Mouse (Mus musculus) lung, embryonic 16.5 days (tissue): ENCODE measurements around the gene Pacs2. TPM values are rescaled to one million over a fixed set of nuclear protein-coding genes. Genes with fewer than 3 reads are reported as not detected.

ENCODE experiments used
- ATAC-seq: fragments of 200-750 bp; cut with Nextera tagmentation; 2 replicates; pipeline ENCODE4 v1.8.0; 2017; ENCODE audit warnings: low read depth, mild to moderate bottlenecking, moderate library complexity
- H3K27ac ChIP-seq: fragments of 300-500 bp; sonication (generic); 2 replicates; pipeline ENCODE4 v1.5.1; 2014; ENCODE audit warnings: mild to moderate bottlenecking, control low read depth, low read length
- H3K27me3 ChIP-seq: fragments of 300-500 bp; sonication (generic); 2 replicates; pipeline ENCODE4 v1.6.1; 2014; ENCODE audit warnings: low read depth, low read length, mixed read lengths; ENCODE audit not compliant: control insufficient read depth, insufficient read depth
- H3K36me3 ChIP-seq: fragments of 300-500 bp; sonication (generic); 2 replicates; pipeline ENCODE4 v1.6.1; 2014; ENCODE audit warnings: low read length; ENCODE audit not compliant: control insufficient read depth, insufficient read depth
- H3K4me1 ChIP-seq: fragments of 300-500 bp; sonication (generic); replicated peaks from 2 replicates; pipeline ENCODE4 v1.6.1; 2014; ENCODE audit warnings: low read length, mixed read lengths; ENCODE audit not compliant: control insufficient read depth, insufficient read depth
- H3K4me2 ChIP-seq: fragments of 300-500 bp; sonication (generic); 2 replicates; pipeline ENCODE4 v1.6.1; 2014; ENCODE audit warnings: low read depth, low read length, control low read depth
- H3K4me3 ChIP-seq: fragments of 300-500 bp; sonication (generic); 2 replicates; pipeline ENCODE4 v1.5.1; 2014; ENCODE audit warnings: mild to moderate bottlenecking, low read length, control low read depth
- H3K9ac ChIP-seq: fragments of 300-500 bp; sonication (generic); 2 replicates; pipeline ENCODE4 v1.6.1; 2014; ENCODE audit warnings: low read length, control low read depth
- H3K9me3 ChIP-seq: fragments of 300-500 bp; sonication (generic); 2 replicates; pipeline ENCODE4 v1.6.1; 2016; ENCODE audit warnings: low read length; ENCODE audit not compliant: control insufficient read depth
- WGBS: fragments of 180-500 bp; shearing (Covaris S2); extraction: QIAGEN DNeasy Blood & Tissue Kit; methylation state at CpG from one replicate; pipeline ENCODE4 v1.1.7; 2014; 5-methylcytosine and 5-hydroxymethylcytosine counted together
- polyA plus RNA-seq: library from polyadenylated mRNA; unstranded; fragments of >200 nt; fragmentation: Nextera tagmentation; extraction: Ambion mirVana; gene quantifications from 2 replicates; pipeline ENCODE4 v1.2.1, GENCODE M21; 2015

Pacs2 gene
- polyA plus RNA-seq, 1 experiment from 2014 or later = 12.2 TPM

GRCm38 (mm10) chr12:113088026-113088425 lies 73.7 kb downstream of the Pacs2 start:
- no peaks in the 10 kb centered on the region for H3K27me3 ChIP-seq
- no peaks in the 10 kb centered on the region for H3K36me3 ChIP-seq
- no peaks in the 10 kb centered on the region for H3K4me1 ChIP-seq
- H3K9ac ChIP-seq = no peak overlapping the region
- no peak overlapping the region for H3K4me2 ChIP-seq
- ATAC-seq = no peak
- H3K9me3 ChIP-seq = no peaks in the 10 kb centered on the region
- WGBS = 30% methylated on average over 4 of the region's 4 CpGs
- H3K27ac ChIP-seq = no peak overlapping the region
- H3K4me3 ChIP-seq = no peak overlapping the region

GRCm38 (mm10) chr12:113089107-113089506 lies 74.8 kb downstream of the Pacs2 start:
- no peak for ATAC-seq
- H3K36me3 ChIP-seq = no peaks in the 10 kb centered on the region
- no peak overlapping the region for H3K9ac ChIP-seq
- WGBS = 84% methylated on average over 6 of the region's 6 CpGs
- H3K4me1 ChIP-seq = no peaks in the 10 kb centered on the region
- H3K27ac ChIP-seq = no peak overlapping the region
- no peaks in the 10 kb centered on the region for H3K27me3 ChIP-seq
- H3K9me3 ChIP-seq = no peaks in the 10 kb centered on the region
- H3K4me3 ChIP-seq = no peak overlapping the region
- no peak overlapping the region for H3K4me2 ChIP-seq

GRCm38 (mm10) chr12:113090053-113090452 lies 75.7 kb downstream of the Pacs2 start:
- no peak overlapping the region for H3K4me2 ChIP-seq
- no peaks in the 10 kb centered on the region for H3K4me1 ChIP-seq
- H3K27me3 ChIP-seq = no peaks in the 10 kb centered on the region
- no peaks in the 10 kb centered on the region for H3K9me3 ChIP-seq
- no peak overlapping the region for H3K4me3 ChIP-seq
- ATAC-seq = no peak
- H3K9ac ChIP-seq = no peak overlapping the region
- H3K36me3 ChIP-seq = no peaks in the 10 kb centered on the region
- 79% methylated on average over 17 of the region's 17 CpGs for WGBS
- no peak overlapping the region for H3K27ac ChIP-seq

- H3K4me3 ChIP-seq = no peak overlapping the region
- peaks cover 29% of the 10 kb centered on the region for H3K4me1 ChIP-seq
- no peak overlapping the region for H3K4me2 ChIP-seq
- no peaks in the 10 kb centered on the region for H3K27me3 ChIP-seq
- 78% methylated on average over 5 of the region's 5 CpGs for WGBS
- peak overlapping the region; percentile 99; the same call in 1 of the 2 replicates for H3K9ac ChIP-seq
- no peaks in the 10 kb centered on the region for H3K9me3 ChIP-seq
- 0 out of 2 replicates have a peak, but pooled peaks have one; percentile 3 for ATAC-seq
- H3K27ac ChIP-seq = no peak overlapping the region
- H3K36me3 ChIP-seq = no peaks in the 10 kb centered on the region
Measured at GRCm38 (mm10) chr12:113097040-113097439, 82.7 kb downstream of the Pacs2 start.

GRCm38 (mm10) chr12:113097749-113098281 lies 83.5 kb downstream of the Pacs2 start, which contains the start of gene Mta1:
TSS of gene Mta1 (plus strand) at chr12:113098278.
- no peaks in the 10 kb centered on the region for H3K36me3 ChIP-seq
- peak; percentile 83 for ATAC-seq
- peak within 1 kb of the TSS; percentile 99 for H3K4me3 ChIP-seq
- H3K27ac ChIP-seq = peak within 1 kb of the TSS; percentile 63
- WGBS = 2% methylated on average over 18 of the region's 53 CpGs
- peak within 1 kb of the TSS; percentile 99 for H3K9ac ChIP-seq
- H3K27me3 ChIP-seq = no peaks in the 10 kb centered on the region
- H3K4me1 ChIP-seq = peaks cover 29% of the 10 kb centered on the region
- H3K4me2 ChIP-seq = peak within 1 kb of the TSS; percentile 93
- H3K9me3 ChIP-seq = no peaks in the 10 kb centered on the region

- Histone ChIP-seq H3K4me2 (peak overlapping the region; percentile 88), H3K27ac (peak overlapping the region; percentile 63), H3K4me1 (peaks cover 29% of the 10 kb centered on the region), H3K9me3 (no peaks in the 10 kb centered on the region), H3K4me3 (peak overlapping the region; percentile 99), H3K27me3 (no peaks in the 10 kb centered on the region), H3K36me3 (no peaks in the 10 kb centered on the region), H3K9ac (peak overlapping the region; percentile 99)
- ATAC-seq = peak; percentile 9
- 0% methylated on average over 26 of the region's 60 CpGs for WGBS
Measured at GRCm38 (mm10) chr12:113098530-113099151, 84.3 kb downstream of the Pacs2 start.

GRCm38 (mm10) chr12:113099470-113100237 lies 85.3 kb downstream of the Pacs2 start:
- no peak for ATAC-seq
- H3K4me1 ChIP-seq = peaks cover 29% of the 10 kb centered on the region
- H3K9ac ChIP-seq = peak overlapping the region; percentile 99
- H3K36me3 ChIP-seq = no peaks in the 10 kb centered on the region
- no peaks in the 10 kb centered on the region for H3K27me3 ChIP-seq
- WGBS = 29% methylated on average over 6 of the region's 6 CpGs
- H3K4me2 ChIP-seq = peak overlapping the region; percentile 88
- no peaks in the 10 kb centered on the region for H3K9me3 ChIP-seq
- H3K4me3 ChIP-seq = peak overlapping the region; percentile 99
- no peak overlapping the region for H3K27ac ChIP-seq

GRCm38 (mm10) chr12:113100448-113101076 lies 86.3 kb downstream of the Pacs2 start:
- Histone ChIP-seq H3K4me1 (peaks cover 29% of the 10 kb centered on the region), H3K36me3 (no peaks in the 10 kb centered on the region), H3K27me3 (no peaks in the 10 kb centered on the region), H3K27ac (peak overlapping the region; percentile 34; the same call in 1 of the 2 replicates), H3K9ac (peak overlapping the region; percentile 31; the same call in 1 of the 2 replicates), H3K9me3 (no peaks in the 10 kb centered on the region; the same call in 1 of the 2 replicates), H3K4me2 (no peak overlapping the region), H3K4me3 (no peak overlapping the region)
- no peak for ATAC-seq
- 65% methylated on average over 5 of the region's 5 CpGs for WGBS
